Comparison of ENCODE assay signal across 31 mouse cellular contexts in the genomic region with DNA sequence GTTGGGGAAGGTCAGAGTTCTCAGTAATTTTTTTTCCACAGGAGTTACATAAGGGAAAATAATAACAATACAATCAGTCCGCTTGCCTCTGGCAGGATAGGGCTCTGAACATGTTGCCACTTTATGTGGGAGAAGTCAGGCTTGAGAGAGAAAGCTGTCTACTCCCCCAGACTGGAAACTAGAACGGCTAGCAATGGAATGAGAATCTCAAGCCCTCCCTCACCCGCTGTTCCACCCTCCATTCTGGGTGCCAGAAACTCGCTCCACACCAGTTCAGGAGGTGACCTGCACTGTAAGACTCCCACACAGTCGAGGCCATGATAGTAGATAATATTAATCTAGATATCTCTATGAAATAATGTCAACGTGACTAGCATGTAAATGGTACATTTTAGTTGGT. TPM values are rescaled to one million over a fixed set of nuclear protein-coding genes. Genes with fewer than 3 reads are reported as not detected.
DNase-seq lines count a peak whose midpoint lies in the region; ATAC-seq and TF ChIP-seq lines count a peak whose summit lies in the region.
"Had no signal": no experiment of that assay in that cellular context is flagged by ENCODE, and none has a peak within 500 bp of the region (broad histone marks: within the 10 kb centered on the region; RNA-seq: fewer than 3 reads in every experiment).

No protein-coding gene starts in this region.

- peak overlapping the region; percentile 11; the same call in 1 of the 2 replicates for H3K27ac ChIP-seq in kidney, embryonic 16.5 days (ENCODE audit: low read length)
- H3K27ac ChIP-seq in kidney, adult 2 months (ENCODE audit: insufficient read depth, low read depth, low read length): no peak overlapping the region
- H3K27ac ChIP-seq in intestine, embryonic 15.5 days: no peak overlapping the region
- H3K27ac ChIP-seq: embryonic facial prominence, embryonic 10.5 days; forebrain, embryonic 12.5 days; forebrain, embryonic 15.5 days; gastrocnemius, adult 2 months; hindbrain, embryonic 12.5 days; hindbrain, embryonic 15.5 days had no signal

- no peak for DNase-seq in kidney, adult 2 months
- peak; percentile 13 for DNase-seq in kidney, postnatal 14 days
- DNase-seq in kidney, adult 9 months: no peak
- peak; percentile 78 for DNase-seq in testis, postnatal 14 days (ENCODE audit: low spot score)
- no peak for DNase-seq in testis, postnatal 10 days (ENCODE audit: low spot score)
- DNase-seq in ovary, postnatal 36 days (ENCODE audit: low spot score): peak; percentile 23
- DNase-seq: adrenal gland, adult 2 months; adrenal gland, postnatal 14 days; cerebellum, adult 11-12 months; cerebellum, adult 8-10 months; cerebellum, postnatal 10 days; cerebellum, postnatal 36 days; embryo, embryonic 11 days; gastrocnemius, adult 2 months; gastrocnemius, postnatal 14 days; heart, adult 18-20 months; heart, postnatal 10 days; heart, postnatal 36 days had no signal

- ATAC-seq in kidney, embryonic 16.5 days (ENCODE audit: low FRiP score, low TSS enrichment): peak; percentile 69; the same call in 1 of the 2 replicates
- no peak for ATAC-seq in intestine, embryonic 15.5 days
- ATAC-seq: CD4-positive, CD25-positive, alpha-beta regulatory T cell, adult 4 months; forebrain, embryonic 15.5 days had no signal

- H3K9me3 ChIP-seq in kidney, embryonic 16.5 days (ENCODE audit: low read length): no peaks in the 10 kb centered on the region
- H3K9me3 ChIP-seq in intestine, embryonic 15.5 days: no peaks in the 10 kb centered on the region
- H3K9me3 ChIP-seq: embryonic facial prominence, embryonic 10.5 days; embryonic facial prominence, embryonic 13.5 days; forebrain, embryonic 12.5 days; forebrain, embryonic 15.5 days; heart, embryonic 12.5 days; heart, embryonic 15.5 days; hindbrain, embryonic 12.5 days; hindbrain, embryonic 15.5 days had no signal

- no peak for TF ChIP-seq CTCF in kidney, adult 2 months (conservative IDR thresholded peaks at IDR 0.05; ENCODE audit: insufficient read depth, insufficient read length, low read depth, low read length)

- no peak overlapping the region for H3K4me3 ChIP-seq in kidney, embryonic 16.5 days (ENCODE audit: low read length)
- H3K4me3 ChIP-seq in kidney, adult 2 months (ENCODE audit: insufficient read depth, low read depth, low read length): no peak overlapping the region
- no peak overlapping the region for H3K4me3 ChIP-seq in intestine, embryonic 15.5 days (replicated peaks)
- H3K4me3 ChIP-seq: embryonic facial prominence, embryonic 10.5 days; embryonic facial prominence, embryonic 13.5 days; erythroblast, embryonic 14.5 days; forebrain, embryonic 12.5 days; forebrain, embryonic 15.5 days; gastrocnemius, adult 2 months; heart, embryonic 12.5 days; heart, embryonic 15.5 days; hindbrain, embryonic 12.5 days; hindbrain, embryonic 15.5 days had no signal

- no peak overlapping the region for H3K9ac ChIP-seq in kidney, embryonic 16.5 days (replicated peaks; ENCODE audit: low read length)
- no peak overlapping the region for H3K9ac ChIP-seq in intestine, embryonic 15.5 days
- H3K9ac ChIP-seq: embryonic facial prominence, embryonic 13.5 days; forebrain, embryonic 12.5 days; forebrain, embryonic 15.5 days; heart, embryonic 12.5 days; heart, embryonic 15.5 days; hindbrain, embryonic 12.5 days; hindbrain, embryonic 15.5 days had no signal

- H3K36me3 ChIP-seq in kidney, embryonic 16.5 days (ENCODE audit: insufficient read depth, low read length): no peaks in the 10 kb centered on the region
- no peaks in the 10 kb centered on the region for H3K36me3 ChIP-seq in kidney, adult 2 months (ENCODE audit: control insufficient read depth, insufficient read depth, low read length)
- H3K36me3 ChIP-seq in intestine, embryonic 15.5 days: no peaks in the 10 kb centered on the region
- H3K36me3 ChIP-seq: embryonic facial prominence, embryonic 10.5 days; embryonic facial prominence, embryonic 13.5 days; forebrain, embryonic 12.5 days; forebrain, embryonic 15.5 days; heart, embryonic 12.5 days; heart, embryonic 15.5 days; hindbrain, embryonic 12.5 days; hindbrain, embryonic 15.5 days had no signal

- H3K27me3 ChIP-seq in kidney, embryonic 16.5 days (ENCODE audit: insufficient read depth, low read length): no peaks in the 10 kb centered on the region
- no peaks in the 10 kb centered on the region for H3K27me3 ChIP-seq in kidney, adult 2 months (replicated peaks; ENCODE audit: control insufficient read depth, insufficient read depth, low read length)
- no peaks in the 10 kb centered on the region for H3K27me3 ChIP-seq in intestine, embryonic 15.5 days (replicated peaks)
- H3K27me3 ChIP-seq: embryonic facial prominence, embryonic 13.5 days; forebrain, embryonic 12.5 days; heart, embryonic 12.5 days; heart, embryonic 15.5 days; hindbrain, embryonic 12.5 days; hindbrain, embryonic 15.5 days had no signal

- no peak for TF ChIP-seq POLR2A in kidney, adult 2 months (IDR thresholded peaks at IDR 0.05; ENCODE audit: low read depth, low read length)

- H3K4me1 ChIP-seq in kidney, embryonic 16.5 days (ENCODE audit: insufficient read depth, low read length): peaks cover 12% of the 10 kb centered on the region
- no peaks in the 10 kb centered on the region for H3K4me1 ChIP-seq in kidney, adult 2 months (ENCODE audit: control insufficient read depth, insufficient read depth, low read length)
- H3K4me1 ChIP-seq in intestine, embryonic 15.5 days (replicated peaks): peaks cover 14% of the 10 kb centered on the region; the same call in 1 of the 2 replicates

- no peak overlapping the region for H3K4me2 ChIP-seq in kidney, embryonic 16.5 days (replicated peaks; ENCODE audit: low read depth, low read length)
- no peak overlapping the region for H3K4me2 ChIP-seq in intestine, embryonic 15.5 days (replicated peaks)
- H3K4me2 ChIP-seq: embryonic facial prominence, embryonic 13.5 days; forebrain, embryonic 12.5 days; forebrain, embryonic 15.5 days; heart, embryonic 12.5 days; heart, embryonic 15.5 days; hindbrain, embryonic 12.5 days; hindbrain, embryonic 15.5 days had no signal

- WGBS in kidney, embryonic 16.5 days: 49% methylated on average over 6 of the region's 6 CpGs
- WGBS in kidney, adult 2 months: 57% methylated on average over 6 of the region's 6 CpGs
- WGBS in intestine, embryonic 15.5 days: 72% methylated on average over 6 of the region's 6 CpGs

RNA-seq across cellular contexts. Expression of a gene that starts 27.3 kb away (rescaled TPM):
- polyA plus RNA-seq in kidney, embryonic 16.5 days (2015; fragmentation: Nextera tagmentation; extraction: Ambion mirVana): 2.5 and 3.5 TPM in 2 replicates
- polyA plus RNA-seq in kidney, adult 2 months (2012; rRNA removed): 0.39 and 0.50 TPM in 2 replicates
- 7.1 and 7.6 TPM in 2 replicates for polyA plus RNA-seq in intestine, embryonic 15.5 days (2015; fragmentation: Nextera tagmentation; extraction: Ambion mirVana)
- polyA plus RNA-seq: C2C12; CD4-positive, CD25-positive, alpha-beta regulatory T cell, adult 4 months; erythroblast, embryonic 14.5 days had no signal

Comparison
In these comparisons a context has a peak if more than half of its experiments do, and no peak if none do; other contexts are left out.
1. DNase-seq: peak in kidney, postnatal 14 days (single experiment), testis, postnatal 14 days (single experiment) and ovary, postnatal 36 days (single experiment); none in kidney, adult 2 months (single experiment), kidney, adult 9 months (single experiment) and testis, postnatal 10 days (single experiment).